Mouse (Mus musculus) limb, embryonic 12.5 days (tissue): ENCODE measurements around the gene Il12rb2. TPM values are rescaled to one million over a fixed set of nuclear protein-coding genes. Genes with fewer than 3 reads are reported as not detected.

ENCODE experiments used
- ATAC-seq: fragments of 200-750 bp; cut with Nextera tagmentation; 2 replicates; pipeline ENCODE4 v1.8.0; 2017; ENCODE audit warnings: low read depth, moderate TSS enrichment; ENCODE audit not compliant: insufficient number of reproducible peaks, insufficient read depth, low FRiP score, low TSS enrichment
- H3K27ac ChIP-seq: fragments of 300-500 bp; sonication (generic); 2 replicates; pipeline ENCODE4 v1.5.1; 2016; ENCODE audit warnings: mild to moderate bottlenecking, moderate library complexity
- H3K27me3 ChIP-seq: fragments of 300-500 bp; sonication (generic); 2 replicates; pipeline ENCODE4 v1.6.1; 2016; ENCODE audit warnings: mild to moderate bottlenecking, moderate library complexity
- H3K36me3 ChIP-seq: fragments of 300-500 bp; sonication (generic); 2 replicates; pipeline ENCODE4 v1.6.1; 2016; ENCODE audit warnings: mild to moderate bottlenecking, moderate library complexity
- H3K4me1 ChIP-seq: fragments of 300-500 bp; sonication (generic); replicated peaks from 2 replicates; pipeline ENCODE4 v1.6.1; 2016
- H3K4me2 ChIP-seq: fragments of 300-500 bp; sonication (generic); 2 replicates; pipeline ENCODE4 v1.6.1; 2016; ENCODE audit warnings: mild to moderate bottlenecking, moderate library complexity
- H3K4me3 ChIP-seq: fragments of 300-500 bp; sonication (generic); replicated peaks from 2 replicates; pipeline ENCODE4 v1.5.1; 2016; ENCODE audit warnings: mild to moderate bottlenecking
- H3K9ac ChIP-seq: fragments of 300-500 bp; sonication (generic); replicated peaks from 2 replicates; pipeline ENCODE4 v1.6.1; 2016; ENCODE audit warnings: mild to moderate bottlenecking, moderate library complexity
- H3K9me3 ChIP-seq: fragments of 300-500 bp; sonication (generic); 2 replicates; pipeline ENCODE4 v1.6.1; 2016; ENCODE audit warnings: mild to moderate bottlenecking, moderate library complexity
- WGBS: fragments of 180-500 bp; shearing (Covaris S2); methylation state at CpG from one replicate; pipeline ENCODE4 v1.1.7; 2016; 5-methylcytosine and 5-hydroxymethylcytosine counted together
- polyA plus RNA-seq: library from polyadenylated mRNA; unstranded; fragments of >200 nt; fragmentation: Nextera tagmentation; extraction: Ambion mirVana; gene quantifications from 2 replicates; pipeline ENCODE4 v1.2.1, GENCODE M21; 2016

The Il12rb2 gene
- polyA plus RNA-seq, 1 experiment from 2014 or later: not detected

- H3K4me1 ChIP-seq: no peaks in the 10 kb centered on the region
- H3K9ac ChIP-seq: no peak overlapping the region
- 34% methylated on average over 10 of the region's 10 CpGs for WGBS
- no peak overlapping the region for H3K27ac ChIP-seq
- no peak overlapping the region for H3K4me2 ChIP-seq
- no peaks in the 10 kb centered on the region for H3K36me3 ChIP-seq
- H3K4me3 ChIP-seq: no peak overlapping the region
- no peaks in the 10 kb centered on the region for H3K27me3 ChIP-seq
- no peak for ATAC-seq
- no peaks in the 10 kb centered on the region for H3K9me3 ChIP-seq
Observed at GRCm38 (mm10) chr6:67318451-67318850, 57.5 kb downstream of the Il12rb2 start.

DNA sequence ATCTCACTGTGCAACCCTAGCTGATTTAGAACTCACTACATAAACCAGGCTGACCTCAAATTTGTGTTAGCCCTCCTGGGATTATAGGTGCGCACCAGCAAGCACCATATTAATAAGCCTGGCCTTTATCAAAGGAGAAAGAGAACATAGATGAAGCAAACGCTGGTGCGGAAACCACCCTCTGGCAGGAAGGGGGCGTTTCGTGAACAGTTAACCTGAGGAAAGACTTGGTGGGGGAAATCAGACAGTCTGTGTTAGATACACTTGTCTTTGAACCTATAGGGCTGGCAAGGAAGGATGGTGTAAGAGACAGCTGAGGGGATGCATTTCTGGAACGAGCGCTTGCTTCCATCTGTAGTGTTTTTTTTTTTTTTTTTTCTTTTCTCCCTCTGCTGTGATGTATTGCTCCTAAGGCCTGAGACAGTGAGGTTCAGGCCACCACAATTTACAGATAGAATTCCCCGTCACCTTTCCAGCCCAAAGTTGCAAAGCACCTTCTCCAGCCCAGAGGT lies 58.1 kb downstream of the Il12rb2 start:
- no peaks in the 10 kb centered on the region for H3K9me3 ChIP-seq
- no peak overlapping the region for H3K27ac ChIP-seq
- no peak overlapping the region for H3K4me3 ChIP-seq
- no peaks in the 10 kb centered on the region for H3K36me3 ChIP-seq
- 79% methylated on average over 8 of the region's 8 CpGs for WGBS
- ATAC-seq: no peak
- no peak overlapping the region for H3K4me2 ChIP-seq
- H3K27me3 ChIP-seq: no peaks in the 10 kb centered on the region
- no peak overlapping the region for H3K9ac ChIP-seq
- H3K4me1 ChIP-seq: no peaks in the 10 kb centered on the region

DNA sequence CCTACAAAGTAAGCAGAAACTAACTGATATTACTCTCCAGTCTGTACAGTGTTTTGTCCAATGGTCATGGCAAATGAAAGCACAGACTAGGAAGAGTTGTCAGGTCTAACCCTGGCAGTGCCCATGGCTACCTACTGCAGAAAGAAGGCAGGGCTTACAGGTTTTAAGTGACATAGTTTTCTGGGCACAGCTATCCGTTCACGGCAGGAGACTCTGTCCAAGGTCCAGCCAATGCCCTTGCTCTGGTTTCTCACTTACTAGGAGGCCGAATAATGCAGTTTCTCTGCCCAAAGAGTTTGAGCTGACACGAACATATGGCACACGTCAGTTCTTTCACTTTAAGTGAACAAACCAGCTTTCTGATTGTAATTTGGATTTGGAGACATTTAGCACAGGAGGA lies 58.9 kb downstream of the Il12rb2 start:
- H3K9me3 ChIP-seq: no peaks in the 10 kb centered on the region
- H3K9ac ChIP-seq: no peak overlapping the region
- H3K36me3 ChIP-seq: no peaks in the 10 kb centered on the region
- H3K27ac ChIP-seq: no peak overlapping the region
- no peak overlapping the region for H3K4me2 ChIP-seq
- ATAC-seq: no peak
- H3K4me3 ChIP-seq: no peak overlapping the region
- no peaks in the 10 kb centered on the region for H3K4me1 ChIP-seq
- H3K27me3 ChIP-seq: no peaks in the 10 kb centered on the region
- 63% methylated on average over 5 of the region's 5 CpGs for WGBS

DNA sequence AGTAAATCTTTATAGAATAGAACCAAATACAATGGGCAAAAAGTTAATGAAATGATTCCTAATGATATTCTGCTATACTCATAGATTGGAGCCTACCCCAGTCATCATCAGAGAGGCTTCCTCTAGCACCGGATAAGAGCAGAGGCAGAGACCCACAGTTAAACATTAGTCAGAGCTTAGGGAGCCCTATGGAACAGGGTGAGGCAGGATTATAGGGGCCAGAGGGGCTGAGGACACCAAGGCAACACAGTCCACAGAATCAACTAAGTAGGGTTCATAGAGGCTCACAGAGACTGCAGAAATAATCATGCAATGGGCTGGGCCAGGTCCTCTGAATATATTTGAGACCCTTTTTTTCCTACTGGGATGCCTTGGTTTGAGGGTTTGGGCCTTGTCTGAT lies 61.3 kb downstream of the Il12rb2 start:
- ATAC-seq: no peak
- H3K4me2 ChIP-seq: no peak overlapping the region
- H3K9me3 ChIP-seq: no peaks in the 10 kb centered on the region
- H3K36me3 ChIP-seq: no peaks in the 10 kb centered on the region
- no peak overlapping the region for H3K9ac ChIP-seq
- no peaks in the 10 kb centered on the region for H3K4me1 ChIP-seq
- H3K27ac ChIP-seq: no peak overlapping the region
- H3K27me3 ChIP-seq: no peaks in the 10 kb centered on the region
- 71% methylated on average over 1 of the region's 1 CpGs for WGBS
- no peak overlapping the region for H3K4me3 ChIP-seq

DNA sequence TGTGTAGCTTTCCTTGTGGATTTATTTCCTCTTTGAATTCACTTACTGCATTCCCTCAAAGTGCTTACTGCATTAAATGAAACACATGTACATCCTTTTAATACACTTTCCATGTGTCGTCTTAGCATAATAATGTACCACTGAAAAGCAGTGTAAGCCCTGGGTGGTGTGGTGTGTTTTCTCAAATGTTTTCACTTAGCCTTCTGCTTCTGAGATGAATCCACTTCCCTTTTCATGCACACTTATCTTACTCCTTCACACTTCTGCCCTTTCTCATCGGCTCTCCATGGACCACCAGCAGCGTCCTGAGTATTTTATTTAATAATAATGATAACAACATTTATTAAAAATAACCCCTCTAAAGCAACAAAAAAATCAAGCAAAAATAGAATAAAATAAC lies 66.2 kb downstream of the Il12rb2 start:
- no peaks in the 10 kb centered on the region for H3K27me3 ChIP-seq
- no peak overlapping the region for H3K4me3 ChIP-seq
- no peak overlapping the region for H3K4me2 ChIP-seq
- no peaks in the 10 kb centered on the region for H3K4me1 ChIP-seq
- no peaks in the 10 kb centered on the region for H3K36me3 ChIP-seq
- ATAC-seq: no peak
- H3K9me3 ChIP-seq: no peaks in the 10 kb centered on the region
- H3K27ac ChIP-seq: no peak overlapping the region
- WGBS: 86% methylated on average over 3 of the region's 3 CpGs
- H3K9ac ChIP-seq: no peak overlapping the region

DNA sequence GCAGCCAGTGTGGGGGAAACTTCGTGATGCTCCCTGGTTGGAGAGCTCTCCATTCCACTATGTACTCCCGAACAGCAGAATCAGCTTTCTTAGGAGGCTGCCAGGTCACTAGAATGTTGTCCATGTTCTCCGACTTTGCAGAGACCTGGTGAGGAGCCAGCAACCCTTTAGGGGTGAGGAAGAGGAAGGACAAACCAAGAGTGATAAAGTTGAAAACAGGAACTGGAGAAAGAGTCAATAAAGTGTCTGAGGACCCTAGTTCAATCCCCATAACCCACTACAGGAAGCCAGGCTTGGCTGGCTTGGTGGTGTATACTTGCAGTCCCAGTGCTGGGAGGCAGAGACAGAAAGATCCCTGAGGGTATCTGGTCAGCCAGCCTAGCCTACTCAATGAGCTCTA lies 67.0 kb downstream of the Il12rb2 start:
- Histone ChIP-seq H3K4me1 (no peaks in the 10 kb centered on the region), H3K27me3 (no peaks in the 10 kb centered on the region), H3K36me3 (no peaks in the 10 kb centered on the region), H3K27ac (no peak overlapping the region), H3K4me3 (no peak overlapping the region), H3K9me3 (no peaks in the 10 kb centered on the region), H3K9ac (no peak overlapping the region), H3K4me2 (no peak overlapping the region)
- WGBS: 84% methylated on average over 3 of the region's 3 CpGs
- ATAC-seq: no peak

GRCm38 (mm10) chr6:67303210-67303609 lies 72.8 kb downstream of the Il12rb2 start:
- no peak overlapping the region for H3K27ac ChIP-seq

GRCm38 (mm10) chr6:67302471-67302870 lies 73.5 kb downstream of the Il12rb2 start:
- Histone ChIP-seq H3K4me1 (no peaks in the 10 kb centered on the region), H3K4me2 (no peak overlapping the region), H3K27ac (no peak overlapping the region), H3K4me3 (no peak overlapping the region), H3K9ac (no peak overlapping the region), H3K27me3 (no peaks in the 10 kb centered on the region), H3K9me3 (no peaks in the 10 kb centered on the region), H3K36me3 (no peaks in the 10 kb centered on the region)
- ATAC-seq: no peak
- 87% methylated on average over 4 of the region's 4 CpGs for WGBS

More at GRCm38 (mm10) chr6:67303210-67303609, 72.8 kb downstream of the Il12rb2 start:
- H3K36me3 ChIP-seq: no peaks in the 10 kb centered on the region
- no peak for ATAC-seq
- no peak overlapping the region for H3K4me3 ChIP-seq
- H3K4me1 ChIP-seq: no peaks in the 10 kb centered on the region
- no peak overlapping the region for H3K9ac ChIP-seq
- no peaks in the 10 kb centered on the region for H3K27me3 ChIP-seq
- no peak overlapping the region for H3K4me2 ChIP-seq
- WGBS: 74% methylated on average over 10 of the region's 10 CpGs
- no peaks in the 10 kb centered on the region for H3K9me3 ChIP-seq

DNA sequence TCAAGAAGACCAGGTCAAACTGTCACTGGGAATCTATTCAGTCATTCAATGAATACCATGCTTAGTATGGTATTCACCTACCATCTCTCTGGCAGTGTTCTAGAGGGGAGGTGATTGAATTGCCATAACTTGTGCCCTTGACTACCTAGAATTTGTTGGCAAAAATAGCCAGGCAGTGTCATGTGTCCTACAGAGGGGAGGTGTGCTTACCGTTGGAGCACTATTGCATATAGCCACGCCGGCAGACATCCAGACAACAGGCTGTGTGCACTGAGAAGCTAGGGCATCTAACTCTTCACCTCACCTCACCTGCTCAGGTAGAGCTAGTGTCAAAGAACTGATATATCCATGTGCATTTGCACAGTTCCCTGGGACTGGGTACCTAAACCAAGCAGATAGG lies 74.8 kb downstream of the Il12rb2 start:
- no peak overlapping the region for H3K9ac ChIP-seq
- H3K4me3 ChIP-seq: no peak overlapping the region
- 93% methylated on average over 3 of the region's 3 CpGs for WGBS
- no peaks in the 10 kb centered on the region for H3K27me3 ChIP-seq
- H3K27ac ChIP-seq: no peak overlapping the region
- no peaks in the 10 kb centered on the region for H3K4me1 ChIP-seq
- H3K4me2 ChIP-seq: no peak overlapping the region
- no peak for ATAC-seq
- H3K36me3 ChIP-seq: no peaks in the 10 kb centered on the region
- no peaks in the 10 kb centered on the region for H3K9me3 ChIP-seq

GRCm38 (mm10) chr6:67300710-67301163 lies 75.3 kb downstream of the Il12rb2 start:
- ATAC-seq: no peak

DNA sequence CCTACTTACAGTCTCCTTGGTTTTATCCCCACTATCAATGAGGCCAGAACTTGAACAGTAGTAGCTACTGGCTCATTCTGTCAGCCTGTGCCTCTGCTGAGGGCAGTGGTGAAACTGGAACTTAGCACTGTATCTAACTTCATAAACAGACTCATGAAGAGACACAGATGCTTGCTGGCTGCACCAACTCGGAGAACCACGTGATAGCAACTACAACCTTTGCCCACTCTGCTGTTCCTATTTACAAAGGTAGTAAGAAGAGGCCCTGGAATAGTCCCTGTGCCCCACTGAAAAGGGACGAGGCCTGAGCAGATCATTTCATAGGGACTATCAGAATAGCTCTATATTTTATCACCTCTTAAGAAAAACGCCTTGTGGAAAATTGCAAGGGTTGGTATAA lies 75.7 kb downstream of the Il12rb2 start:
- ATAC-seq: no peak
- H3K36me3 ChIP-seq: no peaks in the 10 kb centered on the region
- H3K27ac ChIP-seq: no peak overlapping the region
- H3K9me3 ChIP-seq: no peaks in the 10 kb centered on the region
- H3K27me3 ChIP-seq: no peaks in the 10 kb centered on the region
- H3K9ac ChIP-seq: no peak overlapping the region
- WGBS: 73% methylated on average over 4 of the region's 4 CpGs
- no peak overlapping the region for H3K4me2 ChIP-seq
- no peaks in the 10 kb centered on the region for H3K4me1 ChIP-seq
- H3K4me3 ChIP-seq: no peak overlapping the region

More at GRCm38 (mm10) chr6:67300710-67301163, 75.3 kb downstream of the Il12rb2 start:
- Histone ChIP-seq H3K4me3 (no peak overlapping the region), H3K36me3 (no peaks in the 10 kb centered on the region), H3K4me2 (no peak overlapping the region), H3K9me3 (no peaks in the 10 kb centered on the region), H3K27me3 (no peaks in the 10 kb centered on the region), H3K27ac (no peak overlapping the region), H3K9ac (no peak overlapping the region), H3K4me1 (no peaks in the 10 kb centered on the region)
- 55% methylated on average over 6 of the region's 6 CpGs for WGBS

DNA sequence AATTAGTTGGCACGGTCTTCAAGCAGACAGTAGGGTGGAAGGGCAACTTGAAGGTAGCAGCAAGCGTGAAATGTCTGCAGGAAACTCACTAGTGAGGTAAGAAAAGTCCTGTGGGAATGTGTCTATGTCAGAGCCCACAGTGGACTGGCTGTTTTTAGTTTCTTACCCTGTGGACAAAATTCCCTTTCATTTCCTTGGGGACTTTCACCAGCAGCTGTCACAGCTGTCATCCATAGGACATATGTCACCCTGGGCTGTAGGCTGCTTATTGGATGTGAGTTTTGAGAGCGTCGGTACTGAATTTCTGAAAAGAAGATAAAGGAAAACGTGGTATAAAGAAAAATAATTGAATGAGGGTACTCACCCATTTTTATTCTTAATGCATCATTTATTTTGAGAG lies 77.2 kb downstream of the Il12rb2 start:
- Histone ChIP-seq H3K9me3 (no peaks in the 10 kb centered on the region), H3K9ac (no peak overlapping the region), H3K27ac (no peak overlapping the region), H3K4me2 (no peak overlapping the region), H3K36me3 (no peaks in the 10 kb centered on the region), H3K4me3 (no peak overlapping the region), H3K27me3 (no peaks in the 10 kb centered on the region), H3K4me1 (no peaks in the 10 kb centered on the region)
- 84% methylated on average over 5 of the region's 5 CpGs for WGBS
- ATAC-seq: no peak
